Mouse (Mus musculus) T-helper 1 cell (primary cell): ENCODE measurements around the gene Tnrc6b.

ENCODE experiments used
- in situ Hi-C: fragments of 300-600 bp; cut with MboI, MseI; formaldehyde crosslinking; loops from one replicate; pipeline ENCODE4 v1.15.1; 2025; ENCODE audit warnings: high pct_unique_total_duplicates

Tnrc6b gene

GRCm38 (mm10) chr15:80710608-80711363 is at the start of gene Tnrc6b:
Gene Tnrc6b (plus strand): TSS chr15:80711313.
- in situ Hi-C loops, result loop anchor here (5.0 kb wide), 1 partner anchor 87 kb away; no protein-coding TSS in a partner anchor

GRCm38 (mm10) chr15:80664444-80664843 is 46.7 kb upstream of the Tnrc6b start:
- in situ Hi-C loops, result no loop called here

GRCm38 (mm10) chr15:80671295-80672252 is 39.5 kb upstream of the Tnrc6b start, which contains the start of gene Fam83f:
Gene Fam83f (plus strand): TSS chr15:80671847.
- in situ Hi-C loops, result no loop called here

GRCm38 (mm10) chr15:80672810-80673209 is 38.3 kb upstream of the Tnrc6b start:
- in situ Hi-C loops, result no loop called here

DNA sequence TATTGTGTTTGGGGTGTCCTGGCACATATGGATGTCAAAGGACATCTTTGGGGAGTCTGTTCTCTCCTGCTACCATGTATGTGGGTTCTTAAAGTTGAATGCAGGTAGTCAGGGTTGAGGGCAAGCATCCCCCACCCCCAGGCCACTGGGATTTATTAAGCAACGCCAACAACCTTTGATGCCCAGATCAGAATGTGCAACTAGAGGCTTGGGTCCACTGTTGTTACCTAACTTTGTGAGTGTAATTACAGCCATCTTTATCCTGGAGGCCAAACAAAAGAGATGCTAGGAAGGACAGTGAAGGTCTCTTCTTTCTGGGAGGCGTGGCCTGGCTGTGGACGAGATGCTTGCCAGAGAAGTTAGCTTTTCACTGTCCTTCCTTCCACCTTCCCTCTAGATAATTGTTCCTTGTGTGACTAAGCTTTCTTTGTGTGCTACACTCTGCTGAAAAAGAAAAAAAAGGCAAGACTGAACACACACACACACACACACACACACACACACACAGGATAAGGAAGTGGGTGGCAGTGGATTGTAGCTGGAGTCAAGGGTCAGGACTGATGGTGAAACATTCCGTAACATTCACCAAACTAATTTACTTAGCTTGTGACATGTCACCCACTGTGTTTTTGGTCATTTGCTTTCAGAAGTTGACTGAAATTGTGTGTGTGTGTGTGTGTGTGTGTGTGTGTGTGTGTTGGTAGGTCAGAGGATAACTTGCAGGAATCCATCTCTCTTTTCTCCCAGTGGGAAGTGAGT is 37.6 kb upstream of the Tnrc6b start:
- in situ Hi-C loops, result no loop called here

GRCm38 (mm10) chr15:80674700-80675099 is 36.4 kb upstream of the Tnrc6b start:
- in situ Hi-C loops, result no loop called here

DNA sequence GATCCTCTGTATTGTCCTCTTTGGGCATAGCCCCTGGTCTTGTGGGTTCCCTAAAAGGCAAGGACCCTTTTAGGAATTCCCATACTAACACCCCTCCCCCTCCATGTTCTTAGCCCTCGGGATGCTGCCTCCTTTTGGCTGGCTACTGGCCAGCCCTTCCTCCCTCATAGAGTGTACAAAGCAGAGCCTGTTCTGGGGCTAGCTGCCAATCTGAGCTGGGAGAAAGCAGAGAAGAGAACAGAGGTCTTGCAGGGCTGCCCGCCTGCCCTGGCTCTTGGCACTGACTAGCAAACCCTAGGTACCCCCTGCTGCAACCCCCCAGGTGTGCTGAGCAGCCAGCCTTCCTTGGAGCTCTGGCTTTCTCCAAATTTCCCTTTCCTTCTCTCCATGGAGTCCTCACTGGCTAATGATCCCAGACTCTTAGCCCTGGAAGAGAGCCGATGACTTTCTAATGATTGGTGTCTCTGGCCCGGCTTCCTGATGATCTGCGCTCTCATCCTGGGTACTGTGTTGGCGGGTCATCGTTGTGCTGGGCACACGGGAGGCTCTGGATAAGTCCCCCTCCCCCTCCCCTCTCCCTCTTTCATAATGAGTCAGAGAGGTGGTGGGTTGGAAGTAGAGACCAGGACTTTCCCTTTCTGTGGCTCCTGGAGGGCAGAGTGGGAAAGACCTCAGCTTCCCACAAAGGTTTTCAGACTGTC is 31.4 kb upstream of the Tnrc6b start:
- in situ Hi-C loops, result loop anchor here (5.0 kb wide), 1 partner anchor 32 kb away; no protein-coding TSS in a partner anchor

- in situ Hi-C loops, result loop anchor here (5.0 kb wide), 1 partner anchor 33 kb away; no protein-coding TSS in a partner anchor
Measured at GRCm38 (mm10) chr15:80680347-80681030, 30.6 kb upstream of the Tnrc6b start.

GRCm38 (mm10) chr15:80681466-80681881 is 29.6 kb upstream of the Tnrc6b start:
- in situ Hi-C loops, result loop anchor here (5.0 kb wide), 1 partner anchor 34 kb away; no protein-coding TSS in a partner anchor

DNA sequence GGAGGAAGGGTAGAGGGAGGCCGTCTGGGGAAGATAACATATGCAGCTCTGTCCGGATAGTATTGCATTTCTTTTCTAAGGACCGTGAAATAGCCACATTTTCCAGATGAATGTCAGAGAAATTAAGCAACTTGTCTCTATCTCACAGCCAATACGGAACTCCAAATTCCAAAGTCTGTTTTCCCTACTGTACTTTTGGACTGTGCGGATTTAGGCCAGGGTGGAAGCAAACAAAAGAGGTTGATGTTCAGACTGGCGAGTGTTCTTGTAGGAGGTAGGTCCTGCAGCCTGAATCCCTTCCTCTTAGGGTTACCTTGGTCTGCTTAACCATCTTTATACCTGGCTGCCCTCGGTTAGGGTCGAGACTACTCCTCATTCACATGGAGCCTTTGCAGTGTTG is 28.8 kb upstream of the Tnrc6b start:
- in situ Hi-C loops, result loop anchor here (5.0 kb wide), 1 partner anchor 35 kb away; no protein-coding TSS in a partner anchor

DNA sequence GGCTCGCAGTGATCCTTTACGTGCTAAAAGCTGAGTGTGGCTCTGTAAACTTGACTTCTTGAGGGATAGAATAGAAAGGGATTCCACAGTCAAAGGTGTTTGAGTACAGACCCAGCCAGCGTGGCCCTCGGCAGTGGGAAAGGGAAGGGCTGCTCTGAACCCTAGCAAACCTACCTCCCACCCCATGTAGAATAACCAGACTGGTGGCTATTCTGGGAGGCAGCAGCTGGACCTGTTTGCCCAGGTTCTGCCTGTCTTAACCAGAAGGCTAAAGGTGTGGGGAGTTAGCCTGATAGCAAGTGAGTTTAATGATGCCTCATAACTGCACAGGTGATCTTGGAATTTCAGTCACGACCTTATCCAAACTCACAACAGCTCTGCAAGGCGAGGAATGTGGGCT is 28.0 kb upstream of the Tnrc6b start:
- in situ Hi-C loops, result loop anchor here (5.0 kb wide), 1 partner anchor 36 kb away; no protein-coding TSS in a partner anchor

- in situ Hi-C loops, result loop anchor here (5.0 kb wide), 1 partner anchor 37 kb away; no protein-coding TSS in a partner anchor
Measured at GRCm38 (mm10) chr15:80683990-80684389, 27.1 kb upstream of the Tnrc6b start.

GRCm38 (mm10) chr15:80684786-80685602 is 26.1 kb upstream of the Tnrc6b start:
- in situ Hi-C loops, result loop anchor here (5.0 kb wide), 1 partner anchor 38 kb away; no protein-coding TSS in a partner anchor

GRCm38 (mm10) chr15:80685603-80685895 is 25.6 kb upstream of the Tnrc6b start:
- in situ Hi-C loops, result no loop called here

GRCm38 (mm10) chr15:80688536-80688935 is 22.6 kb upstream of the Tnrc6b start:
- in situ Hi-C loops, result no loop called here

GRCm38 (mm10) chr15:80693492-80693891 is 17.6 kb upstream of the Tnrc6b start:
- in situ Hi-C loops, result no loop called here

DNA sequence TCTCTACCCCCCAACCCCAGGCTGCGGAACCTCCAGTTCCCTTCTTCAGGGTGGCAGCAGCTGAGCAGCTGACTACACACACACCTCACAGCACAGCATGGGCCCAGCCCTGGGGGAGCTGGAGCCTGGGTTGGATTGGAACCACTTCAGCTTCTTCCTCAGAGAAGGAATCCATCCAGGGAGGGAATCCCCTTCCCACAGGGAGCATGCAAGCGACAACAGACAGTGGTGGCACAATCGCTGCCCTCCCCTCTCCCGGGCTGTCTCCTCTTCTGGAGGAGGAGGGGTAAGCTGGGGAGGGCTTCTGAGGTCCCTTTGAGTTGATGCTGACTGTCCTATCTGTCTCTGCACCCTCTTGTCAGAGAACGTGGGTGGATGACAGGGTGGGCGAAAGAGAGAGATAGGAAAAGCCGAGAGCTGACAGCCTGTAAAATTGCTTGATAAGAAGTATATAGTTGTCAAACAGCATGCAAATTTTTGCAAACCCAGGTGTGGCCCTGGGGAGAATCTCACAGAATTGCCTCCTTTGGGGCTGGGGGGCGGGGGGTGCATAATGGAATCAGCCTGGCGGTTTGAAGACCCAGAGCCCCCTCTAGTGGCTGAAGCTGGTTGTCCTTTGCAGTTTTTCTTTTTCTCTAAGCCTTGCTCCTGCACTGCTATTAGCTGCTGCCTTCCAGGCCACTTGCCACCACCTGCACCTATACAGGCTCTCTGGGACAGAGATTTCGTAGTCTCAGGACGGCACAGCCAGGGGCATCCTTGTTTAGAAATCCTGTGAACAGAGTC is 16.8 kb upstream of the Tnrc6b start:
- in situ Hi-C loops, result no loop called here

- in situ Hi-C loops, result loop anchor here (5.0 kb wide), 2 partner anchors 65 to 415 kb away; no protein-coding TSS in a partner anchor
Measured at GRCm38 (mm10) chr15:80697564-80697963, 13.5 kb upstream of the Tnrc6b start.
